Mouse (Mus musculus) ES-E14 (cell line): ENCODE measurements around the gene Cpb2. TPM values are rescaled to one million over a fixed set of nuclear protein-coding genes. Genes with fewer than 3 reads are reported as not detected.

Source experiments
- DNase-seq: peaks from one replicate; pipeline ENCODE4 v3.0.0-alpha.2; 2013; ENCODE audit warnings: low read depth, low spot score
- H3K27ac ChIP-seq: 2 replicates; pipeline ENCODE4 v1.5.1; 2012; ENCODE audit warnings: low read depth, mild to moderate bottlenecking, low read length, moderate library complexity, mixed read lengths; ENCODE audit not compliant: poor library complexity, insufficient read depth, severe bottlenecking
- H3K36me3 ChIP-seq: 2 replicates; pipeline ENCODE4 v1.6.1; 2012; ENCODE audit warnings: mild to moderate bottlenecking, low read length, moderate library complexity, mixed read lengths; ENCODE audit not compliant: control insufficient read depth, poor library complexity, insufficient read depth, severe bottlenecking
- H3K4me1 ChIP-seq, 2 experiments: fragments of 150-350 bp in 1 of 2; sonication (generic) in 1 of 2; 2 replicates each; pipeline ENCODE4 v1.6.1; 2012; ENCODE audit warnings: low read length in 2 of 2, mild to moderate bottlenecking in 1 of 2, mixed read lengths in 1 of 2; ENCODE audit not compliant: control insufficient read depth in 2 of 2, insufficient read depth in 2 of 2, poor library complexity in 1 of 2
- H3K4me3 ChIP-seq, 2 experiments: fragments of 150-350 bp in 1 of 2; sonication (generic) in 1 of 2; 2 replicates each; pipeline ENCODE4 v1.5.1; 2012; ENCODE audit warnings: low read length in 2 of 2, low read depth in 1 of 2, mild to moderate bottlenecking in 1 of 2, mixed read lengths in 1 of 2; ENCODE audit not compliant: insufficient read depth in 1 of 2, poor library complexity in 1 of 2, severe bottlenecking in 1 of 2
- H3K9ac ChIP-seq: 2 replicates; pipeline ENCODE4 v1.6.1; 2012; ENCODE audit warnings: low read depth, mild to moderate bottlenecking, low read length, mixed read lengths; ENCODE audit not compliant: poor library complexity, insufficient read depth, severe bottlenecking
- H3K9me3 ChIP-seq: fragments of 150-350 bp; sonication (generic); 2 replicates; pipeline ENCODE4 v1.6.1; 2012; ENCODE audit warnings: low read depth, mild to moderate bottlenecking, low read length; ENCODE audit not compliant: control insufficient read depth, insufficient read depth
- CHD2 ChIP-seq: IDR thresholded peaks from 2 replicates; pipeline ENCODE4 v1.6.1; 2014; ENCODE audit warnings: mild to moderate bottlenecking, low read depth, low read length, inconsistent platforms
- HCFC1 ChIP-seq: IDR thresholded peaks from 2 replicates; pipeline ENCODE4 v1.6.1; 2012; ENCODE audit warnings: low read length, inconsistent platforms, borderline replicate concordance; ENCODE audit not compliant: insufficient read depth
- MAFK ChIP-seq: IDR thresholded peaks from 2 replicates; pipeline ENCODE4 v1.6.1; 2014; ENCODE audit warnings: mild to moderate bottlenecking, low read depth, low read length, inconsistent platforms; ENCODE audit not compliant: insufficient read depth
- ZC3H11A ChIP-seq: IDR thresholded peaks from 2 replicates; pipeline ENCODE4 v1.6.1; 2012; ENCODE audit warnings: low read depth, mild to moderate bottlenecking, inconsistent platforms, low read length, borderline replicate concordance
- ZNF384 ChIP-seq: IDR thresholded peaks from 2 replicates; pipeline ENCODE4 v1.6.1; 2012; ENCODE audit warnings: low read depth, low read length, inconsistent platforms
- in situ Hi-C, 2 experiments: fragments of 600-800 bp; cut with MboI; formaldehyde crosslinking; loops; one replicate each; pipeline ENCODE4 v1.15.1; 2025; ENCODE audit warnings: low sequenced_read_pairs in 2 of 2, inconsistent platforms in 1 of 2; ENCODE audit not compliant: unreplicated experiment in 2 of 2
- total RNA-seq: library from RNA; depleted of rRNA; stranded (reverse); fragments of 300-350 nt; gene quantifications from 2 replicates; pipeline ENCODE4 v1.2.3, GENCODE M21; 2012

Cpb2 gene
- total RNA-seq, 1 experiment: 0.80 TPM

- in situ Hi-C loops: no loop called here
- no peaks in the 10 kb centered on the region for H3K9me3 ChIP-seq
- peaks cover 0 to 3% of the 10 kb centered on the region in 2 experiments; a peak in 1 of 4 replicates for H3K4me1 ChIP-seq
- peak within 1 kb of the TSS; percentile 29; the same call in 1 of the 2 replicates for H3K27ac ChIP-seq
- DNase-seq: peak; percentile 88
- no peaks in the 10 kb centered on the region for H3K36me3 ChIP-seq
- peak; percentile 77 for TF ChIP-seq HCFC1
- TF ChIP-seq ZC3H11A: no peak
- peak within 1 kb of the TSS; percentile 82 to 88 for H3K4me3 ChIP-seq
- peak within 1 kb of the TSS; percentile 91 for H3K9ac ChIP-seq
Measured at GRCm38 (mm10) chr14:75284193-75284915, 42.3 kb downstream of the Cpb2 start, which contains the start of gene Zc3h13. Gene Zc3h13 (plus strand): TSS chr14:75284373.

- in situ Hi-C loops: no loop called here
- H3K4me1 ChIP-seq: no peaks in the 10 kb centered on the region
- TF ChIP-seq CHD2: no peak
- TF ChIP-seq MAFK: no peak
- no peak for TF ChIP-seq ZC3H11A
Measured at GRCm38 (mm10) chr14:75301081-75301480, 59.0 kb downstream of the Cpb2 start.

GRCm38 (mm10) chr14:75303807-75304206 lies 61.7 kb downstream of the Cpb2 start:
- Histone ChIP-seq H3K4me1 (no peaks in the 10 kb centered on the region), H3K9ac (no peak overlapping the region), H3K9me3 (no peaks in the 10 kb centered on the region), H3K4me3 (no peak overlapping the region), H3K36me3 (no peaks in the 10 kb centered on the region), H3K27ac (no peak overlapping the region)
- peak; percentile 22 for DNase-seq
- in situ Hi-C loops: no loop called here
- TF ChIP-seq ZNF384: 0 out of 2 replicates have a peak, but pooled peaks have one; percentile 62
- no peak for TF ChIP-seq CHD2

More at GRCm38 (mm10) chr14:75301081-75301480, 59.0 kb downstream of the Cpb2 start:
- no peak overlapping the region for H3K4me3 ChIP-seq
- no peaks in the 10 kb centered on the region for H3K9me3 ChIP-seq
- DNase-seq: no peak
- no peaks in the 10 kb centered on the region for H3K36me3 ChIP-seq
- H3K27ac ChIP-seq: no peak overlapping the region
- no peak overlapping the region for H3K9ac ChIP-seq

GRCm38 (mm10) chr14:75307855-75308254 lies 65.8 kb downstream of the Cpb2 start:
- H3K9ac ChIP-seq: no peak overlapping the region
- TF ChIP-seq MAFK (no peak), HCFC1 (no peak), ZNF384 (no peak), CHD2 (no peak), ZC3H11A (no peak)
- in situ Hi-C loops: no loop called here
- no peaks in the 10 kb centered on the region for H3K4me1 ChIP-seq
- H3K4me3 ChIP-seq: no peak overlapping the region
- no peaks in the 10 kb centered on the region for H3K9me3 ChIP-seq
- DNase-seq: no peak
- no peak overlapping the region for H3K27ac ChIP-seq
- H3K36me3 ChIP-seq: no peaks in the 10 kb centered on the region
